ENCODE assay signal across 9 mouse cellular contexts in the genomic region with DNA sequence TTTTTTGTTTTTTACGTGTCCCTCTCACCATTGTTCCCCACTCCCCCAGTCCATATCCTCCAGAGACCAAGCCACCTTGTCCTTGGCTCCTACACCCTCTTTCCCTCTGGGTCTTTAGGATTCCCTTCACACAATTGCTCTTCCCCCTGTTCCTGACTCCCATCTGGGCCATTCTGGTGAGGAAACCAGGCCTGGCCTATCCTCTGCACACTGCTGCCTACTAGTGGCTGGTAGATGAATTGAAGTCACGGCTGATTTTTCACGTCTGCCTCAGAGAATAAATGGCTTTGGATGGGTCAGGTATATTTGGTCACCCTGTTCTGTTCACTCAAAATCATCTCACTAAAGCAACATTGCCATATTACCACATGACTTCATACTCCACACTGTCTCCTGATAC. TPM values are rescaled to one million over a fixed set of nuclear protein-coding genes. Genes with fewer than 3 reads are reported as not detected.
A peak's percentile ranks its signal among the peaks of the same experiment; 100 is the strongest.
DNase-seq lines count a peak whose midpoint lies in the region; ATAC-seq and TF ChIP-seq lines count a peak whose summit lies in the region.
"Had no signal": no experiment of that assay in that cellular context is flagged by ENCODE, and none has a peak within 500 bp of the region (broad histone marks: within the 10 kb centered on the region; RNA-seq: fewer than 3 reads in every experiment).

No protein-coding gene starts in this region.

- peak; percentile 81 for ATAC-seq in granulocyte monocyte progenitor cell, adult 5-6 weeks (replicated peaks; ENCODE audit: poor library complexity, severe bottlenecking)
- ATAC-seq in megakaryocyte-erythroid progenitor cell, adult 5-6 weeks (replicated peaks; ENCODE audit: low FRiP score, low TSS enrichment, poor library complexity, severe bottlenecking): peak; percentile 47; the same call in 1 of the 2 replicates

- intact Hi-C loops in heart, postnatal 25 days (cut with DNase I): loop anchor here (2.0 kb wide), 1 partner anchor 135 kb away; no protein-coding TSS in a partner anchor

- no peaks in the 10 kb centered on the region for H3K79me3 ChIP-seq in C2C12 (ENCODE audit: low read depth)

- H3K4me3 ChIP-seq in C2C12 (ENCODE audit: insufficient read depth, poor library complexity, severe bottlenecking): no peak overlapping the region
- H3K4me3 ChIP-seq: embryonic facial prominence, embryonic 13.5 days had no signal

- peak; percentile 7 for TF ChIP-seq CTCF in C2C12 (IDR thresholded peaks at IDR 0.05; ENCODE audit: control insufficient read depth, insufficient read depth, insufficient read length)

- peaks cover 31% of the 10 kb centered on the region for H3K36me3 ChIP-seq in C2C12 (ENCODE audit: control insufficient read depth, insufficient read depth)

- H3K79me2 ChIP-seq in C2C12 (ENCODE audit: control insufficient read depth, insufficient read depth): no peaks in the 10 kb centered on the region

- peak; percentile 35 to 71 for DNase-seq in heart, adult 18-20 months
- no peak for DNase-seq in heart, postnatal 25 days (ENCODE audit: low spot score)
- peak; percentile 87 for DNase-seq in ZHBTc4 (ENCODE audit: low read depth, low spot score)
- DNase-seq in urinary bladder, postnatal 14 days (ENCODE audit: low spot score): no peak
- no peak for DNase-seq in left cerebral cortex, adult 11 months (ENCODE audit: low spot score)

- no peaks in the 10 kb centered on the region for H3K27me3 ChIP-seq in C2C12 (ENCODE audit: control insufficient read depth, insufficient read depth, insufficient read length)
- H3K27me3 ChIP-seq: embryonic facial prominence, embryonic 13.5 days had no signal

- no peak overlapping the region for H3ac ChIP-seq in C2C12 (ENCODE audit: control insufficient read depth, insufficient read length, low read depth)

TF ChIP-seq in C2C12, 6 proteins besides CTCF, POLR2A, EP300 and RAD21:
- no peak for TF ChIP-seq MYOD1 (IDR thresholded peaks at IDR 0.05; ENCODE audit: control insufficient read depth, insufficient read length, low read depth)
- TF ChIP-seq FOSL1 (IDR thresholded peaks at IDR 0.05; ENCODE audit: insufficient read depth, low read length, poor library complexity, severe bottlenecking): no peak
- TF ChIP-seq MYOG (IDR thresholded peaks at IDR 0.05; ENCODE audit: control insufficient read depth, extremely low read depth, insufficient read length): no peak
- TF ChIP-seq MAX (IDR thresholded peaks at IDR 0.05): no peak
- no peak for TF ChIP-seq USF1 (IDR thresholded peaks at IDR 0.05; ENCODE audit: low read depth)
- TF ChIP-seq CEBPB (IDR thresholded peaks at IDR 0.05; ENCODE audit: low read depth): no peak
TF ChIP-seq in C2C12: peak in this region for 0.

RNA-seq across cellular contexts. Expression of gene Slc2a1, which starts 31.6 kb away (rescaled TPM):
- total RNA-seq in heart, adult 18-20 months (2021): 10 to 100 TPM; 12.2 to 13.5 TPM
- total RNA-seq in heart, postnatal 25 days (2021): 1 to 10 TPM; 7.3 to 8.0 TPM
- polyA plus RNA-seq in C2C12 (2012; fragmentation: generic; extraction: Trizol): 49.0 TPM
- total RNA-seq in granulocyte monocyte progenitor cell, adult 5-6 weeks (2014; fragmentation: Nextera tagmentation): 9.0 and 10.2 TPM in 2 replicates
- total RNA-seq in granulocyte monocyte progenitor cell, adult 5-6 weeks (2017): 6.5 and 12.4 TPM in 2 replicates
- 0.98 and 2.6 TPM in 2 replicates for total RNA-seq in megakaryocyte-erythroid progenitor cell, adult 5-6 weeks (2014; fragmentation: Nextera tagmentation)
- 2.1 and 5.0 TPM in 2 replicates for total RNA-seq in megakaryocyte-erythroid progenitor cell, adult 5-6 weeks (2017)

RNA-seq across cellular contexts. Expression of gene Zfp691, which starts 33.9 kb away (rescaled TPM):
- 10 to 100 TPM; 20.0 to 23.4 TPM for total RNA-seq in heart, adult 18-20 months (2021)
- total RNA-seq in heart, postnatal 25 days (2021): 10 to 100 TPM; 21.4 to 25.0 TPM
- polyA plus RNA-seq in C2C12 (2012; fragmentation: generic; extraction: Trizol): 4.8 TPM
- 1.3 and 2.4 TPM in 2 replicates for total RNA-seq in granulocyte monocyte progenitor cell, adult 5-6 weeks (2014; fragmentation: Nextera tagmentation)
- 2.4 and 4.5 TPM in 2 replicates for total RNA-seq in granulocyte monocyte progenitor cell, adult 5-6 weeks (2017)
- 44.4 and 47.3 TPM in 2 replicates for total RNA-seq in megakaryocyte-erythroid progenitor cell, adult 5-6 weeks (2014; fragmentation: Nextera tagmentation)
- 6.5 and 8.1 TPM in 2 replicates for total RNA-seq in megakaryocyte-erythroid progenitor cell, adult 5-6 weeks (2017)

RNA-seq across cellular contexts. Expression of gene Ermap, which starts 49.7 kb away (rescaled TPM):
- not detected for total RNA-seq in heart, adult 18-20 months (2021)
- under 1 TPM; 0.05 to 0.25 TPM for total RNA-seq in heart, postnatal 25 days (2021)
- polyA plus RNA-seq in C2C12 (2012; fragmentation: generic; extraction: Trizol): 0.01 TPM
- 0.36 and 0.52 TPM in 2 replicates for total RNA-seq in granulocyte monocyte progenitor cell, adult 5-6 weeks (2014; fragmentation: Nextera tagmentation)
- total RNA-seq in granulocyte monocyte progenitor cell, adult 5-6 weeks (2017): 0.26 and 2.4 TPM in 2 replicates
- total RNA-seq in megakaryocyte-erythroid progenitor cell, adult 5-6 weeks (2014; fragmentation: Nextera tagmentation): 505 and 531 TPM in 2 replicates
- total RNA-seq in megakaryocyte-erythroid progenitor cell, adult 5-6 weeks (2017): 220 and 292 TPM in 2 replicates

RNA-seq across cellular contexts. Expression of gene Svbp, which starts 55.0 kb away (rescaled TPM):
- 10 to 100 TPM; 15.4 to 19.6 TPM for total RNA-seq in heart, adult 18-20 months (2021)
- total RNA-seq in heart, postnatal 25 days (2021): 10 to 100 TPM; 15.3 to 19.0 TPM
- 76.1 TPM for polyA plus RNA-seq in C2C12 (2012; fragmentation: generic; extraction: Trizol)
- 15.7 and 54.8 TPM in 2 replicates for total RNA-seq in granulocyte monocyte progenitor cell, adult 5-6 weeks (2014; fragmentation: Nextera tagmentation)
- total RNA-seq in granulocyte monocyte progenitor cell, adult 5-6 weeks (2017): 23.4 and 125 TPM in 2 replicates
- 107 and 124 TPM in 2 replicates for total RNA-seq in megakaryocyte-erythroid progenitor cell, adult 5-6 weeks (2014; fragmentation: Nextera tagmentation)
- 47.7 and 52.9 TPM in 2 replicates for total RNA-seq in megakaryocyte-erythroid progenitor cell, adult 5-6 weeks (2017)

Comparison
In these comparisons a context has a peak if more than half of its experiments do, and no peak if none do; other contexts are left out.
1. DNase-seq: peak in heart, adult 18-20 months (2 of 2) and ZHBTc4 (single experiment); none in heart, postnatal 25 days (single experiment), urinary bladder, postnatal 14 days (single experiment) and left cerebral cortex, adult 11 months (single experiment).
2. RNA of gene Ermap, which starts 49.7 kb away (total RNA-seq): 220 to 531 TPM in megakaryocyte-erythroid progenitor cell, adult 5-6 weeks; 0.26 to 2.4 TPM in granulocyte monocyte progenitor cell, adult 5-6 weeks, 0.05 to 0.25 TPM in heart, postnatal 25 days and not detected in heart, adult 18-20 months; every median in the first group is over 10 times any median in the second.